Mouse (Mus musculus) naive thymus-derived CD4-positive, alpha-beta T cell, adult 5 months (primary cell): Measurements from ENCODE around the gene Il1rapl1. TPM values are rescaled to one million over a fixed set of nuclear protein-coding genes. Genes with fewer than 3 reads are reported as not detected.

Experiments used
- polyA plus RNA-seq: library from polyadenylated mRNA; unstranded; fragments of 100-300 nt; shearing (Covaris generic); gene quantifications from one replicate; pipeline ENCODE4 v1.2.1, GENCODE M21; 2017

The Il1rapl1 gene
- polyA plus RNA-seq, result not detected

DNA sequence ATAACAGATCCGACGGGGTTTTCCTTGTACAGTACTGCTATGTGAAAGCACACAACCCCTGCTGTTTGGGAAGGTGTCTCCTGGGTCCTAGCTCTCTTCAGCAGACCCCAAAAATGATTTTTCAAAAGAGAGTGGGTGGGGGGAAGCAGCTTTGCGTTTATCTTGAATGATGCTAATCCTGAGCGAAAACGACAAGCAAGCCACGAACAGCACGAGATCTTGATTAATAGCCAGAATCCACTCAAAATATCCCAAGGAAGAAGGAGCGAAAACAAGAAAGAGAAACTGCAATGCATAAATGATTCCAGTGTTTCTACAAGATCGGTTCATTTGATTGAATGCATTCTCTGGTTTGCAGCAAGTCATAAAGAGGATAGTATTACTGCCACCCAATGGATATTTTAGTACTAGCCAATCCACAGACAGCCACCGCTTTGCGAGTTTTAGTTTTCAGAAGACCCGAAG is at the start of gene Il1rapl1:
Il1rapl1 (minus strand) TSS at position 37 of the 465 bp plus-strand sequence.

